Mouse (Mus musculus) bone marrow macrophage, adult 2 months (primary cell): ENCODE results near the gene Serpina9. TPM values are rescaled to one million over a fixed set of nuclear protein-coding genes. Genes with fewer than 3 reads are reported as not detected.

ENCODE experiments used
- H3K27ac ChIP-seq: 2 replicates; pipeline ENCODE4 v1.5.1; 2012; ENCODE audit warnings: low read depth, low read length; ENCODE audit not compliant: insufficient read depth
- H3K4me1 ChIP-seq: 2 replicates; pipeline ENCODE4 v1.6.1; 2012; ENCODE audit warnings: low read length; ENCODE audit not compliant: control insufficient read depth, insufficient read depth
- H3K4me3 ChIP-seq: 2 replicates; pipeline ENCODE4 v1.5.1; 2012; ENCODE audit warnings: mild to moderate bottlenecking, low read length, moderate library complexity; ENCODE audit not compliant: insufficient read depth
- CTCF ChIP-seq: IDR thresholded peaks from 2 replicates; pipeline ENCODE4 v1.5.1; 2012; ENCODE audit warnings: low read depth, mild to moderate bottlenecking, low read length, moderate library complexity
- POLR2A ChIP-seq: IDR thresholded peaks from 2 replicates; pipeline ENCODE4 v1.6.1; 2012; ENCODE audit warnings: mild to moderate bottlenecking, low read depth, low read length, borderline replicate concordance
- polyA plus RNA-seq: library from polyadenylated mRNA; stranded (reverse); fragments of >200 nt; gene quantifications from 2 replicates; pipeline ENCODE4 v1.2.4, GENCODE M21; 2012; ENCODE audit not compliant: missing spikeins, insufficient read depth, insufficient read length

Gene Serpina9
- polyA plus RNA-seq, 1 experiment = not detected

GRCm38 (mm10) chr12:103946243-103946642, 67.3 kb downstream of the Serpina9 start:
- H3K27ac ChIP-seq = no peak overlapping the region
- H3K4me1 ChIP-seq = no peaks in the 10 kb centered on the region
- TF ChIP-seq POLR2A = no peak
- no peak for TF ChIP-seq CTCF
- H3K4me3 ChIP-seq = no peak overlapping the region

Other genes with a start within 250 kb of the Serpina9 start
- gene Serpina1d, start 240.2 kb downstream of the Serpina9 start, polyA plus RNA-seq = not detected in 2 replicates
- not detected in 2 replicates for gene Serpina1b, start 183.4 kb downstream of the Serpina9 start, polyA plus RNA-seq
- not detected in 2 replicates for gene Serpina1a, start 150.2 kb downstream of the Serpina9 start, polyA plus RNA-seq
- not detected in 2 replicates for gene Serpina1c, start 108.9 kb downstream of the Serpina9 start, polyA plus RNA-seq
- gene Serpina1e, start 54.8 kb downstream of the Serpina9 start, polyA plus RNA-seq = not detected in 2 replicates
- gene Serpina11, start 23.8 kb downstream of the Serpina9 start, polyA plus RNA-seq = not detected in 2 replicates
- gene Serpina12, start 30.7 kb upstream of the Serpina9 start, polyA plus RNA-seq = not detected in 2 replicates
- not detected in 2 replicates for gene Serpina5, start 87.4 kb upstream of the Serpina9 start, polyA plus RNA-seq
- gene Serpina3a, start 99.0 kb upstream of the Serpina9 start, polyA plus RNA-seq = not detected in 2 replicates
- gene Serpina3b, start 114.2 kb upstream of the Serpina9 start, polyA plus RNA-seq = not detected in 2 replicates
- gene Serpina3c, start 140.1 kb upstream of the Serpina9 start, polyA plus RNA-seq = not detected in 2 replicates
- gene Serpina3f, start 200.8 kb upstream of the Serpina9 start, polyA plus RNA-seq = not detected in 2 replicates
- gene Serpina3g, start 222.5 kb upstream of the Serpina9 start, polyA plus RNA-seq = 0.66 and 0.75 TPM in 2 replicates
- not detected in 2 replicates for gene Serpina3i, start 249.4 kb upstream of the Serpina9 start, polyA plus RNA-seq